Mouse (Mus musculus) lung, embryonic 15.5 days (tissue): ENCODE measurements at regions not wholly inside any gene's neighbourhood (a gene's known extent, or its start where the extent isn't known, plus 50 kb on each side); places are given as distances from the start of the nearest gene placed in this dataset.
A peak's percentile ranks its signal among the peaks of the same experiment; 100 is the strongest.

Experiments used
- ATAC-seq: fragments of 200-750 bp; cut with Nextera tagmentation; 2 replicates; pipeline ENCODE4 v1.8.0; 2017; ENCODE audit warnings: moderate number of reproducible peaks, borderline replicate concordance; ENCODE audit not compliant: low FRiP score, low TSS enrichment; ENCODE audit errors: extremely low read depth
- H3K27ac ChIP-seq: fragments of 300-500 bp; sonication (generic); 2 replicates; pipeline ENCODE4 v1.5.1; 2015; ENCODE audit warnings: moderate library complexity, mild to moderate bottlenecking, inconsistent platforms
- H3K27me3 ChIP-seq: fragments of 300-500 bp; sonication (generic); 2 replicates; pipeline ENCODE4 v1.6.1; 2015; ENCODE audit warnings: inconsistent platforms
- H3K36me3 ChIP-seq: fragments of 300-500 bp; sonication (generic); 2 replicates; pipeline ENCODE4 v1.6.1; 2015; ENCODE audit warnings: inconsistent platforms
- H3K4me1 ChIP-seq: fragments of 300-500 bp; sonication (generic); 2 replicates; pipeline ENCODE4 v1.6.1; 2015; ENCODE audit warnings: inconsistent platforms
- H3K4me2 ChIP-seq: fragments of 300-500 bp; sonication (generic); 2 replicates; pipeline ENCODE4 v1.6.1; 2015; ENCODE audit warnings: inconsistent platforms, mild to moderate bottlenecking, moderate library complexity
- H3K4me3 ChIP-seq: fragments of 300-500 bp; sonication (generic); 2 replicates; pipeline ENCODE4 v1.5.1; 2015; ENCODE audit warnings: mild to moderate bottlenecking, inconsistent platforms
- H3K9ac ChIP-seq: fragments of 300-500 bp; sonication (generic); 2 replicates; pipeline ENCODE4 v1.6.1; 2015; ENCODE audit warnings: inconsistent platforms
- H3K9me3 ChIP-seq: fragments of 300-500 bp; sonication (generic); 2 replicates; pipeline ENCODE4 v1.6.1; 2016; ENCODE audit warnings: inconsistent platforms
- WGBS: fragments of 180-500 bp; shearing (Covaris S2); methylation state at CpG from one replicate; pipeline ENCODE4 v1.1.7; 2015; 5-methylcytosine and 5-hydroxymethylcytosine counted together

DNA sequence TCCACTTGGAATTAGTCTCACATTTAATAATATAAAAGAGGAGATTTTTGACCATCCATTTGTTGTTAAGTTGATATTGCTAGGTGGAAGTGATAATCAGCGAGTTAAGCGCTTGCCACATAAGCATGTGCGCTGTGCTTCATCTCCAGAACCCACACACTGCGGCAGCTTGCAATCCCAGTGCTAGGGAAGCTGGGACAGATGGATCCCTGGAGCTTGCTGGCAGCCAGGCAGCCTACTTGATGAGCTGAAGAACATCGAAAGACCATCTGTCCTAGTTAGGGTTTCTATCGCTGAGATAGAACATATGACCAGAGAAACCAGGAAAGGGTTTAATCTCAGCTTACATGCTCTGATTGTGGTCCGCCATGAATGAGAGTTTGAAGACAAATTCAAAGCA, 266.1 kb upstream of the Pfn2 start:
- H3K4me1 ChIP-seq: no peaks in the 10 kb centered on the region
- no peak overlapping the region for H3K4me2 ChIP-seq
- WGBS: 94% methylated on average over 7 of the region's 7 CpGs
- no peak overlapping the region for H3K4me3 ChIP-seq
- H3K9ac ChIP-seq: no peak overlapping the region
- no peaks in the 10 kb centered on the region for H3K9me3 ChIP-seq
- H3K27ac ChIP-seq: no peak overlapping the region
- H3K36me3 ChIP-seq: no peaks in the 10 kb centered on the region
- no peak for ATAC-seq
- no peaks in the 10 kb centered on the region for H3K27me3 ChIP-seq

DNA sequence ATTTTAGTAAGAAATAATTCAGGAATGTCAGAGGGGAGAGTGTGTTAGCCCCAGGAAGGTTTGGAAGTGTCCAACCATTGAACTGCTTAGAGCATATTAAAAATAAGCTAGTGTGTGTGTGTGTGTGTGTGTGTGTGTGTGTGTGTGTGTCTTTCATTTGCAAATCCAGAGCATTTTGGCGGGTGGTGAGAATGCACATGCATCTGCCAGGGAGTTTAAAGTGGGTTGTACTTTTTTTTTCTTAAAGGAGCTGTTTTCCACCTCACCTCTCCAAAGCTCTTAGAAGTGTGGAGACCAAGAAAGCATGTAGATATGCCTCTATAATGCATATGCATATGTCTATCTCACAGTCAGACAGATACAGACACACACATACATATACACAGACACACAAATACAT, 267.6 kb upstream of the Pfn2 start:
- no peak for ATAC-seq
- no peak overlapping the region for H3K4me2 ChIP-seq
- 50% methylated on average over 1 of the region's 1 CpGs for WGBS
- no peak overlapping the region for H3K27ac ChIP-seq
- no peaks in the 10 kb centered on the region for H3K36me3 ChIP-seq
- no peaks in the 10 kb centered on the region for H3K9me3 ChIP-seq
- no peaks in the 10 kb centered on the region for H3K4me1 ChIP-seq
- H3K4me3 ChIP-seq: no peak overlapping the region
- H3K27me3 ChIP-seq: no peaks in the 10 kb centered on the region
- no peak overlapping the region for H3K9ac ChIP-seq

- no peak for ATAC-seq
- Histone ChIP-seq H3K9me3 (no peaks in the 10 kb centered on the region), H3K36me3 (no peaks in the 10 kb centered on the region), H3K4me1 (no peaks in the 10 kb centered on the region), H3K27me3 (no peaks in the 10 kb centered on the region), H3K4me2 (no peak overlapping the region), H3K4me3 (no peak overlapping the region), H3K27ac (no peak overlapping the region), H3K9ac (no peak overlapping the region)
- WGBS: 71% methylated on average over 7 of the region's 7 CpGs
Measured at GRCm38 (mm10) chr3:58116848-58117247, 269.0 kb upstream of the Pfn2 start.

GRCm38 (mm10) chr3:58120051-58120450, 272.2 kb upstream of the Pfn2 start:
- Histone ChIP-seq H3K4me1 (peaks cover 3% of the 10 kb centered on the region), H3K27me3 (no peaks in the 10 kb centered on the region), H3K4me3 (no peak overlapping the region), H3K9me3 (no peaks in the 10 kb centered on the region), H3K27ac (no peak overlapping the region), H3K36me3 (no peaks in the 10 kb centered on the region), H3K9ac (no peak overlapping the region), H3K4me2 (no peak overlapping the region)
- 60% methylated on average over 3 of the region's 3 CpGs for WGBS
- ATAC-seq: no peak

DNA sequence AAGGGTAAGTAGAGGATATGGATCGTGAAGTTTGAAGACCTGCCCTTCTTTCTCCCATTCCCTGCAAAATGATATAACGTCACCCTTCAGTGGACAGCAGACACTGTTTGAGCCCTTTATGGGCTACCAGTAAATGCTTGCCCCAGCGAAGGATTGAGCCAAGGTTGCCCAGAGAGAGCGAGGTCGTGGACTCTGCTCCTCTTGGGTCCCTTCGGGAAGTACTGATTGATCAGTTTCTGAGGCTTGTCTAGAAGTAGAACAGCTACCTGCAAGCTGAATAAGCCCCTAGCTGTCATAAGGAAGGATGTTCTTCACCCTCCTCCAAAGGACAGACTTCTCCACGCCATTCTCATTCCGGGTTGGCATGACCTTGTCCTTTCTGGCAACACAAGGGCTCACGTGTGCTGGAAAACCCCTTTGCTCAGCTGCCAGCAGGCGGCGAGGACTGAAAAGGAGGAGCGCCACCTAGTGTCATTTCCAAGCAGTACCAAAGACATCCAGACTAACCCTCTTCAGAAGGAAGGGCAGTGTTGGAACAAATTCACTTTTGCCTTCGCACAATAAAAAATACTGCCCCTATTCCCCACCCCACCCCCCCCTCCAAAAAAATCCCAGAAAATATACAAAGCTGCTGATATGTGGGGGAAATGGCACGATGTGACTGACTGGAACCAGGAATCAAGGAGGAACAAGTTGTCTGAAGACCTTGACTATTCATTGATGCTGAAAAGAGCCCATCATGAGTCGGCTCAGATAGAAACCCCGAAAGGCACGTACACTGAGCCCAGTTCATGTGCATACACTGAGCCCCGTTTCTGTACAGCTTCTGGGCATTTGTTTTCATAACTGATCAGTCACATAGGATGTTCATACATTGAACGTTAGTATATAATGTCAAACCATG, 274.8 kb upstream of the Pfn2 start:
- H3K27ac ChIP-seq: no peak overlapping the region
- no peaks in the 10 kb centered on the region for H3K27me3 ChIP-seq
- H3K4me1 ChIP-seq: peaks cover 3% of the 10 kb centered on the region
- peak; percentile 81; the same call in 1 of the 2 replicates for ATAC-seq
- WGBS: 42% methylated on average over 19 of the region's 19 CpGs
- H3K9me3 ChIP-seq: no peaks in the 10 kb centered on the region
- H3K36me3 ChIP-seq: no peaks in the 10 kb centered on the region
- no peak overlapping the region for H3K9ac ChIP-seq
- no peak overlapping the region for H3K4me3 ChIP-seq
- no peak overlapping the region for H3K4me2 ChIP-seq

DNA sequence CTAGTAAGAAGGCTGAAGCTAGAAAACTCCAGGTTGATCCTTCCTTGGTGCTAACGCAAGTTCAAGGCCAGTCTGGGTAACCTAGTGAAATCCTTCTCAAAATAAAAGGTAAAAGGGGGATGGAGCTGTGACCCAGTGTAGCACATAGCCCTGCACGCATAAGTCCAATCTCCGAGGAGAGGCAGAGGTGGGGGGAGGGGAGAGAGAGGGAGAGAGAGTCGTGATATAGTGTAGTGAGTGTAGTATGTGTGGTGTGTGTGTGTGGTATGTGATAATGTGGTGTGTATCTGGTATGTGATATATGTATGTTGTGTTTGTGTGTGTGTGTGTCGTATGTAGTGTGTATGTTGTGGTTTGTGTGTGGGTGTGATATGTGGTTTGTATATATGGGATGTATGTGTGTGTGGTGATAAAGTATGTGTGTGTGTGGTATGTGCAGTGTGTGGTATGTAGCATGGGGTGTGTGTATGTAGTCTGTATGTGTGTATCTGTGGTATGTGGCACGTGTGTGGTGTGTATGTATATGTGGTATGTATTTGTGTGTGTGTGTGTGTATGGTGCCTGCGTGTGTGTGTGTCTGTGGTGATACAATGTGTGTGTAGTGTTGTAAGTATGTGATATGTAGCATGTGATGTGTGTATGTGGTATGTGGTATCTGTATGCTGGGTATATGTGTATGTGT, 275.7 kb upstream of the Pfn2 start:
- no peak overlapping the region for H3K27ac ChIP-seq
- 69% methylated on average over 7 of the region's 7 CpGs for WGBS
- H3K9ac ChIP-seq: no peak overlapping the region
- no peaks in the 10 kb centered on the region for H3K36me3 ChIP-seq
- H3K27me3 ChIP-seq: no peaks in the 10 kb centered on the region
- ATAC-seq: no peak
- no peaks in the 10 kb centered on the region for H3K9me3 ChIP-seq
- no peak overlapping the region for H3K4me2 ChIP-seq
- H3K4me1 ChIP-seq: peaks cover 3% of the 10 kb centered on the region
- no peak overlapping the region for H3K4me3 ChIP-seq

- Histone ChIP-seq H3K9ac (no peak overlapping the region), H3K4me2 (no peak overlapping the region), H3K27me3 (no peaks in the 10 kb centered on the region), H3K27ac (no peak overlapping the region), H3K4me1 (peaks cover 3% of the 10 kb centered on the region), H3K9me3 (no peaks in the 10 kb centered on the region), H3K36me3 (no peaks in the 10 kb centered on the region), H3K4me3 (no peak overlapping the region)
- 50% methylated on average over 1 of the region's 1 CpGs for WGBS
- ATAC-seq: no peak
Measured at GRCm38 (mm10) chr3:58124886-58125285, 277.0 kb upstream of the Pfn2 start.

- H3K27ac ChIP-seq: no peak overlapping the region
- H3K4me3 ChIP-seq: no peak overlapping the region
- H3K4me1 ChIP-seq: peaks cover 3% of the 10 kb centered on the region
- no peak overlapping the region for H3K9ac ChIP-seq
- no peaks in the 10 kb centered on the region for H3K27me3 ChIP-seq
- H3K9me3 ChIP-seq: no peaks in the 10 kb centered on the region
- ATAC-seq: no peak
- H3K36me3 ChIP-seq: no peaks in the 10 kb centered on the region
- H3K4me2 ChIP-seq: no peak overlapping the region
Measured at GRCm38 (mm10) chr3:58126996-58127395, 279.1 kb upstream of the Pfn2 start.

DNA sequence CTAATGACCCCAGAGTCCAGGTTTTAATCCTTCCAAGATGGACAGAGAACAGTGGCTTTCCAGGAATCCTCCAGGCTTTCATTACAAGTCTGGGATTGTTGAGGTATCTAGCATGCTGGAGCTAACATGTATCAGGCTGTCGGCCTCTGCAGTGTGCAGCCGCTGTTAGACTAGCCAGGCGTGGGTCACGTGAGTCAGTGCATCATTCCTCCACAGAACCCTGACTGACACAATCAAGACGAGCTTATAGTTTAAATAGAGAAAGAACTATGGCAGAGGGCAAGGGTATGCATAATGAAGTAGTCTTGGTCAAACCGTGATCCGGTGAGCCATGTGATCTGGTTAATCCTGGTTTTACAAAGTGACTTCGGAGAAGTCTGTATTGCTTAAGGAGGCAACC, 280.2 kb upstream of the Pfn2 start:
- H3K36me3 ChIP-seq: no peaks in the 10 kb centered on the region
- H3K4me1 ChIP-seq: no peaks in the 10 kb centered on the region
- H3K4me2 ChIP-seq: no peak overlapping the region
- no peaks in the 10 kb centered on the region for H3K27me3 ChIP-seq
- no peaks in the 10 kb centered on the region for H3K9me3 ChIP-seq
- no peak overlapping the region for H3K9ac ChIP-seq
- H3K27ac ChIP-seq: no peak overlapping the region
- no peak overlapping the region for H3K4me3 ChIP-seq
- ATAC-seq: no peak
- WGBS: 80% methylated on average over 8 of the region's 8 CpGs

- Histone ChIP-seq H3K4me1 (no peaks in the 10 kb centered on the region), H3K9me3 (no peaks in the 10 kb centered on the region), H3K9ac (no peak overlapping the region), H3K36me3 (no peaks in the 10 kb centered on the region), H3K4me2 (no peak overlapping the region), H3K4me3 (no peak overlapping the region), H3K27ac (no peak overlapping the region), H3K27me3 (no peaks in the 10 kb centered on the region)
- ATAC-seq: no peak
- WGBS: 42% methylated on average over 6 of the region's 6 CpGs
Measured at GRCm38 (mm10) chr3:58129358-58129903, 281.6 kb upstream of the Pfn2 start.

GRCm38 (mm10) chr3:58135607-58136365, 278.7 kb upstream of the Tsc22d2 start:
- no peak overlapping the region for H3K4me3 ChIP-seq
- H3K9me3 ChIP-seq: no peaks in the 10 kb centered on the region
- no peak overlapping the region for H3K4me2 ChIP-seq
- WGBS: 51% methylated on average over 10 of the region's 10 CpGs
- H3K9ac ChIP-seq: no peak overlapping the region
- ATAC-seq: no peak
- H3K27me3 ChIP-seq: no peaks in the 10 kb centered on the region
- no peak overlapping the region for H3K27ac ChIP-seq
- no peaks in the 10 kb centered on the region for H3K4me1 ChIP-seq
- H3K36me3 ChIP-seq: no peaks in the 10 kb centered on the region
